Mouse (Mus musculus) lung, postnatal 0 days (tissue): Measurements from ENCODE around the gene Crb2. TPM values are rescaled to one million over a fixed set of nuclear protein-coding genes. Genes with fewer than 3 reads are reported as not detected.

Experiments used
- ATAC-seq: fragments of 200-750 bp; cut with Nextera tagmentation; 2 replicates; pipeline ENCODE4 v1.8.0; 2017; ENCODE audit warnings: moderate library complexity
- DNase-seq: peaks from one replicate; pipeline ENCODE4 v3.0.0-alpha.2; 2016; ENCODE audit warnings: low spot score
- H3K27ac ChIP-seq: fragments of 300-500 bp; sonication (generic); 2 replicates; pipeline ENCODE4 v1.5.1; 2014; ENCODE audit warnings: antibody characterized with exemption, mild to moderate bottlenecking, low read length, mixed read lengths
- H3K27me3 ChIP-seq: fragments of 300-500 bp; sonication (generic); replicated peaks from 2 replicates; pipeline ENCODE4 v1.6.1; 2014; ENCODE audit warnings: low read length, mixed read lengths; ENCODE audit not compliant: insufficient read depth
- H3K36me3 ChIP-seq: fragments of 300-500 bp; sonication (generic); 2 replicates; pipeline ENCODE4 v1.6.1; 2014; ENCODE audit warnings: low read length, mixed read lengths; ENCODE audit not compliant: insufficient read depth
- H3K4me1 ChIP-seq: fragments of 300-500 bp; sonication (generic); 2 replicates; pipeline ENCODE4 v1.6.1; 2014; ENCODE audit warnings: antibody characterized with exemption, low read depth, low read length, mixed read lengths; ENCODE audit not compliant: insufficient read depth
- H3K4me2 ChIP-seq: fragments of 300-500 bp; sonication (generic); replicated peaks from 2 replicates; pipeline ENCODE4 v1.6.1; 2014; ENCODE audit warnings: low read depth, mild to moderate bottlenecking, low read length, moderate library complexity, mixed read lengths
- H3K4me3 ChIP-seq: fragments of 300-500 bp; sonication (generic); 2 replicates; pipeline ENCODE4 v1.5.1; 2014; ENCODE audit warnings: low read depth, low read length
- H3K9ac ChIP-seq: fragments of 300-500 bp; sonication (generic); replicated peaks from 2 replicates; pipeline ENCODE4 v1.6.1; 2014; ENCODE audit warnings: low read depth, mild to moderate bottlenecking
- H3K9me3 ChIP-seq: fragments of 300-500 bp; sonication (generic); 2 replicates; pipeline ENCODE4 v1.6.1; 2016; ENCODE audit warnings: low read length, mixed read lengths
- CTCF ChIP-seq: IDR thresholded peaks from 2 replicates; pipeline ENCODE4 v1.5.1; 2016; ENCODE audit warnings: antibody characterized with exemption, mild to moderate bottlenecking
- EP300 ChIP-seq: IDR thresholded peaks from 2 replicates; pipeline ENCODE4 v1.6.1; 2016; ENCODE audit warnings: antibody characterized with exemption, mild to moderate bottlenecking, control low read depth
- WGBS: fragments of 180-500 bp; shearing (Covaris S2); extraction: QIAGEN DNeasy Blood & Tissue Kit; methylation state at CpG from one replicate; pipeline ENCODE4 v1.1.7; 2014; 5-methylcytosine and 5-hydroxymethylcytosine counted together
- polyA plus RNA-seq: library from polyadenylated mRNA; unstranded; fragments of >200 nt; fragmentation: Nextera tagmentation; extraction: Ambion mirVana; gene quantifications from 2 replicates; pipeline ENCODE4 v1.2.1, GENCODE M21; 2015

The Crb2 gene
- polyA plus RNA-seq, 1 experiment from 2014 or later: 0.39 TPM

DNA sequence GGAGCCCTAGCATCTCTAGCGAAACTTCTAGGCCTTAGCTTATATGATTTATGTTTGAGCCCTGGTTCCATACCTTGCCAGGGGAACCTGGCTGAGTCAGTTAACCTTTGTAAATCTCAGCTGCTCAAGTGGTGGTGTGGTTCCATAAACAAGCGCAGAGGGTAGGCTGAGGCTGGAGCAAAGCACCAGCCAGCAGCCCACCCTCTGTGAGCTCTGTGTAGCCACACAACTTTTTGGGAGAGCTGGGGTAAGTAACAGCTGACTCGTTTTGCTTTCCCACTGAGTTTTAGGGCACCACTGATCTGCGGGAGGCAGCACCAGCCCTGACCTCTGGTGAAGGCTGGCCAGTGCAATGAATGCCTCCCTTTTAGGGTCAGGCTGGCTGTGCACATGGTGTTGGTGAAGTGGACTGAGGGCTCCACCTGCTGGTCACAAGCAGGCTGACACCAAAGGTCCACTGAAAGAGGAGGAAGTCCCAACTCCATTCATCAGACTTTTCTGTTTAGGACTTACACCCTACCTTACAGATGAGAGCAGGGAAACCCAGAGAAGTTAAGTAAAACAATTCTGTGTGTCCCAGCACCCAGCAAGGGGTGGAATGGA is 26.7 kb downstream of the Crb2 start:
- TF ChIP-seq EP300 (no peak), CTCF (peak; percentile 96)
- Histone ChIP-seq H3K27me3 (no peaks in the 10 kb centered on the region), H3K9me3 (no peaks in the 10 kb centered on the region), H3K4me2 (no peak overlapping the region), H3K4me1 (no peaks in the 10 kb centered on the region), H3K27ac (no peak overlapping the region), H3K36me3 (no peaks in the 10 kb centered on the region), H3K4me3 (no peak overlapping the region), H3K9ac (no peak overlapping the region)
- DNase-seq: peak; percentile 76
- ATAC-seq: peak; percentile 83
- 47% methylated on average over 4 of the region's 4 CpGs for WGBS

DNA sequence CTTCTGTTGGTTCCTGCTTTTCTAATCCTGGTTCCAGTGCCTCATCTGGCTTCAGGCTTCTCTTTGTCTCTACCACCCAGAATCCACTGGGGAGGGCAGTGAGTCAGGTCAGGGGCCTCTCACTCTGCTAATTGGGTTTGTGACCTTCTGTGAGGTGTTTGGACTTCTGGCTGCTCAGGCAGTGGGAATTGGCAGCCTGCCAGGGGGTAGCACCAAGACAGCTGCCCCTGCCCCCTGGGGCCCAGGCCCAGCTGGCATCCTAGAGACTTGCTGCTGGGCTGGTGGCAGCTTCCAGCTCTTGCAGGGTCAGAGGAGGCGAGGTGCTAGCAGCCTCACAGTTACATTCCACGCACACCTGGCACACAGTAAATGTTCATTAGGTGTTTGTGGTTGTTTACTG is 35.6 kb downstream of the Crb2 start:
- Histone ChIP-seq H3K9ac (no peak overlapping the region), H3K27ac (no peak overlapping the region), H3K36me3 (peaks cover 10% of the 10 kb centered on the region; the same call in 1 of the 2 replicates), H3K9me3 (no peaks in the 10 kb centered on the region), H3K4me1 (no peaks in the 10 kb centered on the region), H3K4me3 (no peak overlapping the region), H3K4me2 (no peak overlapping the region), H3K27me3 (no peaks in the 10 kb centered on the region)
- no peak for ATAC-seq
- WGBS: 88% methylated on average over 2 of the region's 2 CpGs
- TF ChIP-seq EP300 (no peak), CTCF (no peak)
- no peak for DNase-seq

- Histone ChIP-seq H3K9ac (no peak overlapping the region), H3K27ac (no peak overlapping the region), H3K27me3 (no peaks in the 10 kb centered on the region), H3K36me3 (peaks cover 10% of the 10 kb centered on the region; the same call in 1 of the 2 replicates), H3K4me1 (no peaks in the 10 kb centered on the region), H3K9me3 (no peaks in the 10 kb centered on the region), H3K4me3 (no peak overlapping the region), H3K4me2 (no peak overlapping the region)
- DNase-seq: no peak
- TF ChIP-seq CTCF (no peak), EP300 (no peak)
- ATAC-seq: no peak
- WGBS: 79% methylated on average over 5 of the region's 5 CpGs
Measured at GRCm38 (mm10) chr2:37812401-37812800, 36.4 kb downstream of the Crb2 start.

GRCm38 (mm10) chr2:37814820-37815361 is 38.8 kb downstream of the Crb2 start:
- ATAC-seq (0 out of 2 replicates have a peak, but pooled peaks have one; percentile 5), DNase-seq (no peak)
- Histone ChIP-seq H3K27me3 (no peaks in the 10 kb centered on the region), H3K4me3 (no peak overlapping the region), H3K9ac (no peak overlapping the region), H3K4me2 (no peak overlapping the region), H3K27ac (no peak overlapping the region), H3K36me3 (0 out of 2 replicates have a peak, but pooled peaks cover 10% of the 10 kb centered on the region), H3K4me1 (no peaks in the 10 kb centered on the region), H3K9me3 (no peaks in the 10 kb centered on the region)
- no peak for TF ChIP-seq CTCF
- TF ChIP-seq EP300: no peak
- WGBS: 74% methylated on average over 8 of the region's 8 CpGs

- H3K36me3 ChIP-seq: 0 out of 2 replicates have a peak, but pooled peaks cover 10% of the 10 kb centered on the region
- DNase-seq (peak; percentile 78), ATAC-seq (peak; percentile 47)
- H3K27me3 ChIP-seq: no peaks in the 10 kb centered on the region
- 19% methylated on average over 3 of the region's 3 CpGs for WGBS
- no peak overlapping the region for H3K27ac ChIP-seq
- H3K4me3 ChIP-seq: no peak overlapping the region
- no peak overlapping the region for H3K9ac ChIP-seq
- no peak overlapping the region for H3K4me2 ChIP-seq
- H3K9me3 ChIP-seq: no peaks in the 10 kb centered on the region
- TF ChIP-seq CTCF (peak; percentile 97), EP300 (no peak)
- no peaks in the 10 kb centered on the region for H3K4me1 ChIP-seq
Measured at GRCm38 (mm10) chr2:37815676-37816075, 39.6 kb downstream of the Crb2 start.

- no peak for ATAC-seq
- Histone ChIP-seq H3K4me2 (no peak overlapping the region), H3K9me3 (no peaks in the 10 kb centered on the region), H3K27ac (no peak overlapping the region), H3K4me1 (no peaks in the 10 kb centered on the region), H3K4me3 (no peak overlapping the region), H3K36me3 (no peaks in the 10 kb centered on the region), H3K27me3 (no peaks in the 10 kb centered on the region), H3K9ac (no peak overlapping the region)
- no peak for DNase-seq
- 27% methylated on average over 5 of the region's 5 CpGs for WGBS
- TF ChIP-seq EP300: no peak
Measured at GRCm38 (mm10) chr2:37818761-37819525, 42.9 kb downstream of the Crb2 start.
